Mouse (Mus musculus): ENCODE data around the gene Tnks2.

Tnks2 gene

DNA sequence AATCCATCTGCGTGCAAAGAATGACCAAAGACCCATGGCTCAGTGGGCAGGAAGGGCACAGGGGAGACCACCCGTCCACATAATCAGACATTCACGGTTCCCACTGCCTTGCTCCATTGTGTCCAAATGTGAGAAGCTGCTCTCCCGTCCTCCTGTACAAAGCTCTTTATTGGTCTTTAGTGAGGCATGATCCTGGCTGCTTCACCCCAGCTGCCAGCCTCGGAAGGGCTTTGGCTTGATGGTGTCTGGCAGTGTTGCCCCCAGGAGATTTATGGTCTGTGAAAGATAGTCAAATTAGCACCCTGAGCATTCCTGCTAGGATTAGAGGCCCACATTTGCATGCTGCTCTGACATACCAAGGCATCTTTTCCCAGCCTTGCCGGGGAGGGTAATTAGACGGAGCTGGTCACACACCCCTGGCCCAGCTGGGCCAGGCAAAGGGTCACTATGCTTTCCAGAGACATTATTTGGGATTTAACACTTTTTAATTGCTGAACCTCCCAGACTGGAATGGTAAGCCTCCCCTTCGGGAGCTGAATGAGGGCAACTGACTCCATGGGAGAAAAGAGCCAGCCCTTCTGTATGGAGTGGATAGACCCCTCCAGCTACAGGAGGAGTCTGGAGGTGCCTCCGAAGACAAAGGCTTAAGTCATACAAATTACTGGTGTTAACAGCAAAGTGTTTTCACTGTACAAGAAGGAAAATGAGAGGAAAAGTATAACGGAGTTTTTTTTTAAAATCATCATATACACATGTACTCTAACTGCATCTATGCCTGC, 62.9 kb downstream of the Tnks2 start:
- DNase-seq (ENCODE audit: low spot score in 2 of 2), result no peak

DNA sequence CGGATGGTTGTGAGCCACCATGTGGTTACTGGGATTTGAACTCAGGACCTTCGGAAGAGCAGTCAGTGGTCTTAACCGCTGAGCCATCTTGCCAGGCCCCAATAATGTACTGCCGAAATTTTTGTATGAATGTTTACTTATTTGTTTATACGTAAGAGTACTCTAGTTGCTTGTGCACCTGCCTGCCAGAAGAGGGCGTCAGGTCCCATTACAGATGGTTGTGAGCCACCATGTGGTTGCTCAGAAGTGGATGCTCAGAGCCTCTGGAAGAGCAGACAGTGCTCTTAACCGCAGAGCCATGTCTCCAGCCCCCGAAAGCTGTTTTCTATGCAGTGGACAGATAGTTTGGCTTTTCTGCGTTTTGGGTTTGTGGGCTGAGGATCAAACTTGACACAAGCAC, 63.7 kb downstream of the Tnks2 start:
- peak in 1 of 2 experiments; percentile 63 for DNase-seq (ENCODE audit: low spot score in 2 of 2)

DNA sequence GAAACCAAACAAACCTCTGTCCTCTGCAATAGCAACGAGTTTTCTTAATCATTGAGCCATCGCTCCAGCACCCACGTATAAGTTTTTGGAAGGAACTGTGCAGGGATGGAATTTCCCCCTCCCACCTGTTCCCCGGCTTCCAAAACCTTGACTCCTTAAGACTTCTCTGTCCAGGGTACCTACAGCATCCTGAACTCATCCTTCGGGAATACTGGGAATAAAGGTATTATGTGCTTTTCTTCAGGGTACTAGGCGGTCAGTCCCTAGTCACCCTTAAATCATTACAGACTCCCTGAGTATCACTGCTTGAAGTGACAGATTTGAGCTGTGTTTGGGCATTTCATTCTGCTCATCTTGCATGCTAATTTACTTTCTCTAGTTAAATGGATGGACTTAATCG, 69.3 kb downstream of the Tnks2 start:
- no peak for DNase-seq (ENCODE audit: low spot score in 2 of 2)

DNA sequence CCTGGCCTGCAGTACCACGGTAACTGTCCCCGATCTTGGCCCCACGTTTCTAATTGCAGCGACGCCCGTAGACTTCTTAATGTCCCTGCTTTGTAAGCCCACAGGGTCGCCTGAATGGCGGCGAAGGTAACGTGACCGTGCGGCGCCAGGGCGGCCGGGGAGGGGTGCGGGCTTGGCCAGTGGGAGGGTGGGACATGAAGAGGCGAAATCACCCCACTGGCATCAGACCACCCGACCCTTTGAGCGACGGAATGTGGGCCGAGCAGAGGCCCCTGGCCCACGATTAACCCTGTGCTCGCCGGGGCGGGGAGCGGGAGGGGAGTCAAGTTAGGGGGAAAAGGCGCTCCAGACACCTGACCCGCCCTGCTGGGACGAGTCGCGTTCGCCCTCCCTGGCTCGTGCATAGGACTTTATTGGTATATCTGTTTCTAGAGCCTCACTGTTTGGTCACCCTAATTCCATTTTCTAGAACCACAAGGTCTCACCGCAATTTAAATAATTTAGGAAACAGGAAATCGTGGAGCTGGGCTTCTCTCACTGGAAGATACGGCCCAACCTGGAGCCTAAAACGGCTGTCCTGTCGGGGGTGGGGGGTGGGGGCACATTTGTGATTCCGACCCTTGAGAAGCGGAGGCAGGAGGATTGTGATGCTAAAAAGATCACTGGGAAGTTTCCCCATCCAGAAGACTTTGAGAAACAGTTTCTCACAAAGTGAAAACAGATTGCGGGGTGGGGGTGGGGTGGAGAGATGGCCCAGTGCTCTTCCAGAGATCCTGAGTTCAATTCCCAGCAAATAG, 70.4 kb downstream of the Tnks2 start:
- peak in 1 of 2 experiments; percentile 64 for DNase-seq (ENCODE audit: low spot score in 2 of 2)

DNA sequence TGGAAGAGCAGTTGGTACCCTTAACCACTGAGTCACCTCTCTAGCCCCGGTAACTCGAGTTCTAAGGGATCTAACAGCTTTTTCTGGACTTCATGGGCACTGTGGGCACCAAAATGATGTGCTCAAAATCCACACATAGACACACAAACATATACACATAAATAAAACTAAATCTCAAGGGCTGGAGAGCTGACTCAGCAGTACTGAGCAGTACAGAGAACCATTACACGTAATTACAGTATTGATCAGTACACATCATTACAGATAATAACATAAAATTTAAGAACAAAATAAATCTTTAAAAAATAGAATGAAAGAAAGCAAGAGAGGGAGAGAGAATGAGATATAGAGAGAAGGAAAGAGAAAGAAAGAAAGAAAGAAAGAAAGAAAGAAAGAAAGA, 75.1 kb downstream of the Tnks2 start:
- DNase-seq (ENCODE audit: low spot score in 2 of 2), result no peak

DNA sequence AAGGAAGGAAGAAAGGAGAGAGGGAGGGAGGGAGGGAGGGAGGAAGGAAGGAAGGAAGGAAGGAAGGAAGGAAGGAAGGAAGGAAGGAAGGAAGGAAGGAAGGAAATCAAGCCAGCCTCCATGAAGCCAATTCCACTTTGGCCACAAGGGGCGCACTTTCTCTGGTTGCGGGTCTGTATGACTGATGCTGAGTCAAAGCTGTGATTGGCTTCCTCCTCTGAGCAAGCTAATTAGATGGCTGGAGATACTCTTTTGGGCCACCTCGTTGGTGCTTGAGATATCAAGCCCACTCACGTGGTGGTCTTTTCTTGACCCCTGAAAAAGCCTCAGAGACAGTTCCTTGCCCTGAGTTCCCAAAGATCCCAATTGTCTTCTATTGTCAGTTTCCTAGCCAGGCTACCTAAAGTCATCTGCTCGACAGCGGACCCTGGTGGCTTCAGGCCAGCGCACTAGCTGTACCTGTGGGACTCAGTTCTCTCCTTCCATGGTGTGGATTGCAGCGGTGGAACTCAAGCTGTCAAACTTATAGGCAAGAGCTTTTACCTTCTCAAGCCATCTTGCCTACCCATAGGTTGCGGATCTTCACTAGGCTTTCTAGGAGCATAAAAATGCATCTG, 75.8 kb downstream of the Tnks2 start:
- peak; percentile 71 to 92 for DNase-seq (ENCODE audit: low spot score in 2 of 2)

DNA sequence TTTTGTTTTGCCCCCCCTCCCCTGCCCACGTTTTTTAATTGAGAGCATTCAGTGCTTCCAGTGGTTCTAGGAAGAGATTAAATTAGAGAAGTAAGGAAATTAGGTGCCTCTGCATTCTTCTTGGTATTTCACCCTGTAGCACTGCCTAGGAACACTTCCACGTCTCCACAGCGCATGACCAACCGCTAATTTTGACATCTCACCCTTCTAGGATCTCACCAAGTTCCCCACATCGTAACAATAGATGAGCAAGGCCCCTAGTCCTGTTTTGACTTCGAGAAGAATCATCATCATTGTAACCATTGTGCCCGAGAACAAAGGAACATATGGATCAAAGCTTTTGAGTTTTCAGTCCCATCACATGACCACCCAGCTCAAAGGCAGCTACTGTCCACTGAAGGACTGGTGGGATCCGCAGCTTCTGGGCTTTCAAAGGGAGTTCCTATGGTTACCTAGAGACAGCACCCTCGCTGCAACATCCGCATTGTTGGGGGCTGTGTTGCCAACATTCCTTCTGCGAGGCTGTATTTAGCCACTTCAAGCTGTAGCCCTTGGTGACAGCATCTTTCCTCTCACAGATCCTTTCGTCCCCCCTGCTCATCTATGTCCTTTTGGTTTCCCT, 76.5 kb downstream of the Tnks2 start:
- DNase-seq (ENCODE audit: low spot score in 2 of 2), result no peak

DNA sequence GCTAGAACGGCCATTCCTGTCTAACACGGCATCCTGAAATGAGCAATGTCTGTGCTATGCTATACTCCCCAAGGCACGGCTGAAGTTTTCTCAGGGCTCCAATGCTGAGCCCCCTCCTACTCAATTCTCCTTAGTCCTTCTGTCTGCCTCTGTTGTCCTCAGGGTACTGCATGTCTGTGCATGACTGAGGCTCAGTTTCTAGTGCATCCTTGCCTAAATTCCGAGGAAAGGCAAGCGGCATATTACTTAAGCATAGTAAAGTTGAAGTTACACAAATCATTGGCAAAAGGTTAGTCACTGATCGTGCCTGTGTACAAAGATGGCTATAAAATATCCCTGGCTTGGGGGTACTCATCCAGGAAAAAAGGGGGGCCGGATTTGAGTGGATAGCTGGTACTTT, 79.0 kb downstream of the Tnks2 start:
- no peak for DNase-seq (ENCODE audit: low spot score in 2 of 2)

DNA sequence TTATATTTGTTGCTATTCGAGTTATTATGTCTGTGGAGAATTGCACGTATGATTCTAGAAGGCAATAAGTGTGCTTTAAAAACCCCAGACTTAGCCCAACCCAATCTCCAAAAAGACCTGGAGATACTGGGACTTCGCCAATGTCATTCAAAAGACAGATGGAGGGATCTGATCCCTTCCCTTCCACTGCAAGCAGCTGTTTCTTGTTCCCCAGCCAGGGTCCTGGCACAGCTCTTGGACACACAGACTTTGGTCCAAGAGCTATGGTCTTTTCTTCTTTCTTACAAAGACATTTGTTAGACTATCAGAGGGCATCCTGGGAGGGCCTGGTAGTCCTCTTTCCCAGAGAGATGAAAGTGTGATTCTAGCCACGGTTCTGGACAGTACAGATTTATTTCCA, 82.2 kb downstream of the Tnks2 start:
- no peak for DNase-seq (ENCODE audit: low spot score in 2 of 2)

DNA sequence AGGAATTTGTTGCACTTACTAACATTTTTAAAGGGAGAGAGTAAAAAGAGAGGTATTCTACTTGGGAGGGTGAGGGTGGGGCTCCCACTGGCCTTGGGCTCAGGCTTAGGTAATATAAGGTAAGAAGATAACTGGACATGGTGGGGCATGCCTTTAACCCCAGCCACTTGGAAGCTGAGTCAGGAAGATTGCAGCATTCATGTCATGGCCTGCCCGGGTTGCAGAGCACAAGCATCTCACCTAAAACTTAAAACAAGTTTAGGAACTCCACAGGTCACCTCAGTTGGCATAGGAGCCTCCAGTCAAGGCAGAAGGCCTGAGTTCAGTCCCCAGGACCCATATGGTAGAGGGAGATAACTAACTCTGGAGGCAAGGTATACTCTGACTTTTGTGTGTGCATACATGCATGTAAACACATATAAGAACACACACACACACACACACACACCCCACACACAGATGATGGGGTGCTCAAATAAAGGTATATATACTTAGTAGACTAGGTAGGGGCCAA, 82.9 kb downstream of the Tnks2 start:
- no peak for DNase-seq (ENCODE audit: low spot score in 2 of 2)

DNA sequence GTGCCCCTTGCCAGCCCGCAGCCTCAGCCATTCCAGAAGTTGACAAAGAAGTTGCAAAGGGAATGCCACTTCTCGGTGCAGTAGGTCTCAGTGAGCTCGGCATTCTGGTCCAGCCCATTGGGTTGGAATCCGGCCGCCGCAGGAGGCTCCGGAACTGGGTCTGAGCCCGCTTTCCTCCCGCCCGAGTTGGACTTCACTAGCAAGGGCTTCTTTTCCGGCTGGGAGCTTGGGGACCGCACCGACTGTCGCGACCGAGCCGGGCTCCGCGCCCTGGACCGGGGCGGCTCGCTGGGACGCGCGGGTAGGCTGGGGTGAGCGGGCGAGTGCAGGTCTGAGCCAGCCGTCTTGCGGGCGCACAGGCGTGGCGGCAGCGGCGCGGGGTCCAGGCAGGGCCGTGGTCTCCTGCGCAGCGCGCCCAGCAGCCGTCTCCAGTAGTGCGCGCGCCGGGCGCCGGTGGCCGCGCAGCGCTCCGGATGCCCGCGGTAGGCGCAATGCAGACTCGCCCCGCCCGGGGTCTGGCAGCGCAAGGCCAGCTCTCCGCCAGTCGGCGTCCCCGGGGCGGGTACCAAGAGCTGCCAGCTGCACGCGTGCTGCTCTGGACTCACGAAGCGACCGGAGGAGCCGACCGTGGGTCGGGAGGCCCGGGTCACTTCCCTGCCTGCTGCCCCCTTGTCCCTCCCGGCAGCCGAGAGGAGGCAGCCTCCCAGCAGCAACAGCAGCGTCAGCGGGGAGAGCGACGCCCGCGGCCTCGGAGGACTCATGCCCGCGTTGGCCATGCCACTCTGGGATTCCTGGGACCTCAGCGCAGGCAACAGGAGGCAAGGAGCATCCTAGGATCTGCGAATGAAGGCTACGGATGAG, 84.6 kb downstream of the Tnks2 start:
- DNase-seq (ENCODE audit: low spot score in 2 of 2), result peak; percentile 63 to 83

DNA sequence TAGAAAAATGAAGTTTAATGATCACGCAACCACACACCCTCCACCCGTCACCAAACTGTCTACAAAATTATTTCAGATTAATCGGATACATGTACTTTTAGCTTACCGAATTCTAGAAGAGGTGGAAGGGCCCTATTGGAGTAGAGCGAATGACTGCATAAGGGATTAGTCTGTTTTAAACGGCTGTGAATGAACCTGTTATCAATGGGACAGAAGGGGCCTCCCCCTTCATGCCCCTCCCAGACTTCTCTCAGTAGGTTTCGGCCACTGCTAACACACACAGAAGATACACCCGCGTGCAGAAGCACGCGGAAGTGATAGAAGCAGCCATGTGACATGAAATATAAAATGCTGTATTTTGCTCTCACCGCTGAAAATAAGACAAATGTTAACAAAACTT, 85.4 kb downstream of the Tnks2 start, which contains the start of gene Fgfbp3:
Gene Fgfbp3, minus strand, starts transcription at position 150 of the 400 bp plus-strand sequence.
- DNase-seq (ENCODE audit: low spot score in 2 of 2), result no peak

DNA sequence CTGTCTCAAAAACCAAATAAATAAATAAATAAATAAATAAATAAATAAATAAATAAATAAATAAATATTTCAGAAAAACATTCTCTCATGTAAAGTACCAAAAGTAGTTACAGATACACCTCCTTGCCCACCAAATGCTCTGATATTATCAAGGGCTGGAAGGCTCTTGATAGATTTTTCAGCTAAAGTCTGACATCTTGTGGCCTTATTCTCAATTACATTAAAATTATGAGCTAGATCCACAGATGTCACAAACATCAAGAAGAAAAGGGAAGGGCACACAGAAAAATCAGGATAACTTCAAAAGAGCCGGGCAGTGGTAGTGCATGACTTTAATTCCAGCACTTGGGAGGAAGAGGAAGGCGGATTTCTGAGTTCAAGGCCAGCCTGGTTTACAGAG, 88.0 kb downstream of the Tnks2 start:
- no peak for DNase-seq (ENCODE audit: low spot score in 2 of 2)

DNA sequence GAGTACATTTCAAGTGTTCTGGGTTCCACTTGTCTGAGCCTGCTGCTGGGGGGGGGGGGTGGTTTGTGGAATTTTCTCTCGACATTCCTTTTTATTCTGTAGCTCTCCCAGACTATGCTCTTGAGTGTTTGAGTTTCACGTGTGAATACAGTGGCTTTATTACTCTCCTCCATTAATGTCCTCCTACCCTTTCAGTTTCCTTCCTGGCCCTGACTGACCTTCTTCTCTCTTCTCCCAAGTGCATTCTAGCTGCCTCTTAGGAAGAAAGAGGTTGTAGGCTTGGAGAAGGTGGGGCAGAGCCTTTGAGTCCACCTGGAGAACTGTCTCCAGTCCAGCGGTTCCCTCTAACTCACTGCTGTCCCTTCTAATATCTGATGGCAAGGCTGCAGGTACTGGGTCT, 88.9 kb downstream of the Tnks2 start:
- DNase-seq (ENCODE audit: low spot score in 2 of 2), result no peak

DNA sequence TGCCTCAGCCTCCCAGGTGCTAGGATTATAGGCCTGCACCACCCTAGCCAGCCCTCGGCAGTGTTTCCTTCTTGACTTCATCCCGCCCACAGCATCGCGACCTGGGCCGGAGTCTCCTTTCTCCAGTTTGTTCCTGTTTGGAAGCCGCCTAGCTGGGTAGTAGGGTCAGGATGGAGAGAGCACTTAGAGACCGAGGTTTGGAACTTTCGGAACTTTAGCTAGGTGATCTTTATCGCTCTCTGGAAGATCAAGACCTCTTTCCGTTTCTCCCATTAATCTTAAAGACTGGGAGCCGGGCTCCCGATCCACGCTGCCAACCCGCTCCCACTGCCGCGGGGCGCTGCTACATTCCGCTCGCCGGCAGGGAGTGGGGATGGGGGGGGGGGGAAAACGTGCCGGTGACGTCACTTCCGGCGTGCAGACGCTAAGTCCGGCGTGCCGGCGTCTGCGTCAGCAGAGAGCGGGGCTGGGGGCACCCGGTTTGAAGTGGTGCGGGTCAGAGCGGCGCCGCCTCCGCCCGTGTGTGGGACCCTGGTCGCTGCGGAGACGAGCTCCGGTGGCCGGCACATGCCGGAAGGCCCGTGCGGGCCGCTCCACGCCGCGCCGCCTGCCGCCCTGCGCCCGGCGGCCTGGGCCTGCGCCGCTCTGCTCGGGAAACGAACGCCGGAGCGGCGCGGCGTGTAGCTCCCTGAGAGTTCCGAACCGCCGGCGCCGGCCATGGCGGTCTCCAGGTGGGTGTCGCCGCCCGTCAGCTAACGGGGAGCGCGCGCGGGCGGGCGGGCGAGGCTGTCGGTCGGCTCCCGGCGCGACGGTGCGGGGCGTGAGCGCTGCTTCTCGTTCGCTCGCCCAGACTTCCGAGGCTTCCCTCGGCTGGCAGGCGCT, 91.9 kb downstream of the Tnks2 start, which contains the start of gene Btaf1:
Gene Btaf1, plus strand, starts transcription at position 409 of the 882 bp plus-strand sequence.
- DNase-seq (ENCODE audit: low spot score in 2 of 2), result peak; percentile 76 to 90

DNA sequence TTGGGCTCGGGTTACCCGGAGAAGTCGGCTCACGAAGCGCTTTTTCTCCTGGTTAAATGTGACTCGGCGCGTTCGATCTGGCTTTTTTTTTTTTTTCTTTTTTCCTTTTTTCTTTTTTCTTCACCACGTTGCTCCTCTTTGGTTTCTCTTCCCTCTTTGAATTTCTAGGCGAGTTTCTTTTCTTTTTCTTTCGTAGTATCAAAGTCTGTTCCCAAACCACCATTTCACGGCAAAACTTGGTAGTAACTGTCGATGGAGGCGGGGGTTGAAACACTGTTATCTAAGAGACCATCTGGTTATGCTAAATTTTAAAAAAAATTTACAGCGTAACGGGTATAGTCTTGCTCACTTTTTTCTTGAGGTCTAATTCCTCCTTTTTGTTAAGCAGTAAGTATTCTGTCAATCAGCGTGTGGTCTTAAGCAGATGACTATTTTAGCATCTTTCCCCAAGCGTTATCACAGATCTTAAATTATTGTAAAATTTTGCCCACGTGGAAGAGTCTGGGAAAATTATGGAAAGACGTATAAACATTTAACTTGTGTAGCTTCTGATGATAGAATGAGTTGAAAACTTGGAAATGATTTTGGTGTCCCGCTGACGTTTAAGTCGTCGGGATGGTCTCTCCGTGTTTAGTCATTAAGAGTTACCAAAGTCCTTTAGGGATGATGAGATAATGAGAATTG, 92.7 kb downstream of the Tnks2 start:
- no peak for DNase-seq (ENCODE audit: low spot score in 2 of 2)

DNA sequence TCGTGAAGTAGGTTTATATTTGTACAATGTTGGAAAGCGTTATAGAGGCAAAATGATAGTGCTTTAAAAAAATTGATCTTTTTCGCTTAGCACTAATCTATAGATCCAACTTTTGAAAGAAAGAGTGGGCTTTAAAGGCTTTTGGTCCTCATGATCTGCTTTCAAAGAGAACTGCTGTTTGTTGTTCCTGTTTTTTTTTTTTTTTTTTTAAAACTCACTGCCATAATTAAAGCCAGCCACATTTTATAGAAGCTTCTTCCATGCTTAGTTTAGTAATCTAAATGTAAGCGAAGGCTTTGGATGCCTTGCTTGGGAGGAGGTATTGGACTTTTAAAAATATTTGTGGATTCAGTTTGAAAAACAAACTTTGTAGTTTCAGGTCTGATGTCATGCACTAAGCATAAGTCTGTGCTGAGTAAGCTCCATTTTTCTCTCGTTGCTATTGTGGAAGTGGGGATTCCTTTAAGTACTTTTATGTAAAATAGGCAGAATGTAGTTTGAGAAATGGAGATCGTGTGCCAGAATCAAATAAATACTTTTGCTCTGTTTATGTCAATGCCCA, 93.8 kb downstream of the Tnks2 start:
- DNase-seq (ENCODE audit: low spot score in 2 of 2), result no peak

DNA sequence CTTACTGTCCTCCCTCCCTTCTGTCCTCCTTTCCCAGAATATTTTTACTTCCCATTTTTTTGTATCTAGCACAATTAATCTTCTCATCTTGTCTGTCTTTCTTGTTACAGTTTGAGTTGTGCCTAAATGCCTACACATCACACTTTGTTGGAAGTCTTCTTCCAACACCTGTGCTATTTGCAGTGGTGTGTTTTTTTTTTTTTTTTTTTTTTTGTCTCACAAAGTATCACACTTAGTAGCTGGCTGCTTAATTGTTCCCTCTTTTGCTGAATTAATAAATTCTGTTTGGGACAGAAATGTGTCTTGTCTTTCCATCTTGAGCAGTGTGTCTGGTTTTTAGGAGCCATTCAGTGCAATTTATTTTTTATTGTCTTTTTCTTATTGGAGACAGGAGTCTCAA, 95.8 kb downstream of the Tnks2 start:
- no peak for DNase-seq (ENCODE audit: low spot score in 2 of 2)

DNA sequence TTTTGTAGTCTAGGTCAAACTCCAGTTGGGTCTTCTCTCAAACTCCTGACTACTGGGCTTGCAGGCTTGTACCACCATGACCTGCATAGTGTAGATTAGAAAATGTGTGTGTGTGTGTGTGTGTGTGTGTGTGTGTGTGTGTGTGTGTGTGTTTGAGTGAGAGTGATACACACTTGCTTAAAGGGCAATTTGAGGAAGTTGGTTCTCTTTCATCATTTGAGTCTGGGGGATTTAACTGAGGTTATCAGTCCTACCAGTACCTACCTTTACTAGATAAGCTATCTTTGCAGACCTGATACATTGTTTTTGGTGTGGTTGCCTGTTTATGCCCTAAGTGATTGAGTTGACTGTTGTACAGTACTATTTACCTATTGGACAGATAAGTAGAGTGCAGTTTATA, 98.1 kb downstream of the Tnks2 start:
- no peak for DNase-seq (ENCODE audit: low spot score in 2 of 2)

Data from spleen, postnatal 4 days (tissue).